Mouse (Mus musculus): ENCODE measurements at regions not wholly inside any gene's neighbourhood (a gene's known extent, or its start where the extent isn't known, plus 50 kb on each side); places are given as distances from the start of the nearest gene placed in this dataset.

DNA sequence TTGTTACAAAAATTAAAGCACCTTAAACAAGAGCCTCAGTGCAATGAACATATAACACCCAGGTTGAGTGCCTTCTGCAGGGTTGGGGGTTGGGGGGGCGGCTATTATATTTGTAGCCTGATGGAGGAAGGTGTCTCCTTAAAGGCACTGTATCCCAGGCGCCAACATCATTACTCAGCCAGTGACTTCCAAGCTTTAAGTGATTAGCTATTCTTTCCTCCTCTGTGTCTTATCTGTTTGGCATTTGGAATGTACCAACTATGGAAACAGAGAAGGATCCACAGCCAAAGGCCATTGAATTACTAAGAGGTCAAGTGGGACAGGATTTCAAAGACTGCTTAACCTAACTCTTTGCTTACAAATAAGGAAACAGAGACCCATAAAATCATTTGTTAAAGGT is 373.9 kb upstream of the Cd180 start:
- Histone ChIP-seq H3K27ac (ENCODE audit: insufficient read depth, low read length) (no peak overlapping the region), H3K4me1 (ENCODE audit: control insufficient read depth, insufficient read depth, low read length) (no peaks in the 10 kb centered on the region), H3K4me3 (replicated peaks; ENCODE audit: insufficient read depth, low read depth, low read length) (no peak overlapping the region), H3K27me3 (ENCODE audit: control insufficient read depth, insufficient read depth, low read length) (no peaks in the 10 kb centered on the region)
- no peak for TF ChIP-seq CTCF (IDR thresholded peaks at IDR 0.05; ENCODE audit: borderline replicate concordance, insufficient read depth, low read depth, low read length)
- no peak for TF ChIP-seq POLR2A (IDR thresholded peaks at IDR 0.05; ENCODE audit: borderline replicate concordance, insufficient read depth, low read length)
- WGBS, result 86% methylated on average over 2 of the region's 2 CpGs
- no peak for DNase-seq

DNA sequence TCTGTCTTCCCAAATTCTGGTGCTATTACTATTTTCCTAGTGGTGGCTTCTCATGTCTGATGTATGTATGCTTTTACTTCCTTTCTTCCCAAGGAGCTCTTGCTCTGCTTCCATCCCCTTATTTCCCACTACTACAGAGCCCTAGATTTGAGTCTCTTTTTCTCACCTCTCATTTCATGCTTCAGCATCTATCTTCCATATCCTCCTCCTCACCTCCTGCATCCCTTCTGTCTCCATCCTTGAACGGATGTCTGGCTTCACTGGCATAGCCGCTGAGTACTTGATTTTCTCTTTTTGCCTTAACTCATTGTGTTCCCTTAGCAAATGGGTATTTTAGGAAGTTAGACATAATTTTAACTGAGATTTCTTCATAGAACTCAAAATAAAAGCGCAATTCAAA is 369.5 kb upstream of the Cd180 start:
- no peak overlapping the region for H3K27ac ChIP-seq (ENCODE audit: insufficient read depth, low read length)
- no peaks in the 10 kb centered on the region for H3K27me3 ChIP-seq (ENCODE audit: control insufficient read depth, insufficient read depth, low read length)
- H3K4me1 ChIP-seq (ENCODE audit: control insufficient read depth, insufficient read depth, low read length), result no peaks in the 10 kb centered on the region
- WGBS, result 87% methylated on average over 3 of the region's 3 CpGs
- TF ChIP-seq POLR2A (IDR thresholded peaks at IDR 0.05; ENCODE audit: borderline replicate concordance, insufficient read depth, low read length) (no peak), CTCF (IDR thresholded peaks at IDR 0.05; ENCODE audit: borderline replicate concordance, insufficient read depth, low read depth, low read length) (no peak)
- DNase-seq, result no peak
- no peak overlapping the region for H3K4me3 ChIP-seq (replicated peaks; ENCODE audit: insufficient read depth, low read depth, low read length)

DNA sequence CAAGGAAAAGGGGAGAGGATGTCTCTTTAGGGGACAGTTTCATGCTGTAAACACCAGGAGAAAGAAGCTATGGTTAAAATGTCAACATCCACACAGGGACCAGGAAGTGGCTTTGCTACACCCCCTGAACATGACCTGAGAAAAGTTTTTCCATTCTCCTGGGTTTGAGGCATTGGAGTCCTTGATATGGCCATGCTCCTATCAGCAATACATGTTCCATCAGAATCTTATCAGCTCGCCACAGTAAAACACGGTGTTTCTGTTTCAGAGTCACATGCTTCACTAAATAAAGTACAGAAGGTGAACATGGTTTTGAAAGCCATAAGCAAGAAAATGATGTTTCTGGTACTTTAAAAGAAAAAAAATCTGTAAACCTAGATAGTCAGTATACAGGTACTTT is 367.4 kb upstream of the Cd180 start:
- WGBS, result 89% methylated on average over 2 of the region's 2 CpGs
- Histone ChIP-seq H3K4me1 (ENCODE audit: control insufficient read depth, insufficient read depth, low read length) (no peaks in the 10 kb centered on the region), H3K4me3 (replicated peaks; ENCODE audit: insufficient read depth, low read depth, low read length) (no peak overlapping the region), H3K27ac (ENCODE audit: insufficient read depth, low read length) (no peak overlapping the region), H3K27me3 (ENCODE audit: control insufficient read depth, insufficient read depth, low read length) (no peaks in the 10 kb centered on the region)
- TF ChIP-seq POLR2A (IDR thresholded peaks at IDR 0.05; ENCODE audit: borderline replicate concordance, insufficient read depth, low read length) (no peak), CTCF (IDR thresholded peaks at IDR 0.05; ENCODE audit: borderline replicate concordance, insufficient read depth, low read depth, low read length) (no peak)
- no peak for DNase-seq

DNA sequence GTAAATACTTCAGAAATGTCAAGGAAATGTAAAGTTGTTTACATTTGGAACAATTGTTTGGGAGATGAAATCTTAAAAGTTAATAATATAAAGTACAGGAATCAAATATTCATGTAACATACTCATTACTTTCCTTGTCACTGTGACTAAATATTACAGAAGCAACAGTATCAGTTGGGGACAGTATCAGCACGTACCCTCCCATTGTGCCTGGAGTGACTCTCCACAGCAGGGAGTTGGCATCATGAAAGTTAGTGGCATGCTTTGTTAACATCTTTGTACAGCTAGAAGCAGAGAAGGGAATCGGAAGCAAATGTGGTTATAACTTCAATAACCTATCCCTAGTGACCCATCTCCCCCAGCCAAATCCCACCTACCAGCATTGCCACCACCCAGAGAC is 366.8 kb upstream of the Cd180 start:
- Histone ChIP-seq H3K27ac (ENCODE audit: insufficient read depth, low read length) (no peak overlapping the region), H3K4me1 (ENCODE audit: control insufficient read depth, insufficient read depth, low read length) (no peaks in the 10 kb centered on the region), H3K27me3 (ENCODE audit: control insufficient read depth, insufficient read depth, low read length) (no peaks in the 10 kb centered on the region), H3K4me3 (replicated peaks; ENCODE audit: insufficient read depth, low read depth, low read length) (no peak overlapping the region)
- DNase-seq, result peak in 1 of 2 experiments; percentile 5
- TF ChIP-seq POLR2A (IDR thresholded peaks at IDR 0.05; ENCODE audit: borderline replicate concordance, insufficient read depth, low read length) (no peak), CTCF (IDR thresholded peaks at IDR 0.05; ENCODE audit: borderline replicate concordance, insufficient read depth, low read depth, low read length) (no peak)
- 11% methylated on average over 2 of the region's 2 CpGs for WGBS

DNA sequence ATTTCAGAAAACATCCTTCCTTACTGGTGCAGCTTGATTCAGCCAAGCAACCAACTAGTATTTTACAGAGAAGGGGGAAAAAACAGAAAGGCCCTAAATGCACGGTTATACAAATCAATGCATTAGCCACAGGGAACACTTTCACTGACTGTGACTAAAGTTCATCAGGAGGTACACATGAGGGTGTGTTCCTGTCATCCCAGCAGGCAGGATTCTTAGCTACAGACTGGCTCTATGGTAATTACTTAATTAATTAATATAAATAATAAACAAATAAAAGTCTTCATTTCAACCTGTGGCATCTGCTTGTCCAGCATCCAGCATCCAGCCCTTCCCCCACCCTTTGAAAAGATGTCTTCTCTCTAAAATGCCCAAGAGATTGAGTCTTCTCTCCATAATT is 359.7 kb upstream of the Cd180 start:
- TF ChIP-seq CTCF (IDR thresholded peaks at IDR 0.05; ENCODE audit: borderline replicate concordance, insufficient read depth, low read depth, low read length) (no peak), POLR2A (IDR thresholded peaks at IDR 0.05; ENCODE audit: borderline replicate concordance, insufficient read depth, low read length) (no peak)
- Histone ChIP-seq H3K27ac (ENCODE audit: insufficient read depth, low read length) (no peak overlapping the region), H3K4me1 (ENCODE audit: control insufficient read depth, insufficient read depth, low read length) (no peaks in the 10 kb centered on the region), H3K27me3 (ENCODE audit: control insufficient read depth, insufficient read depth, low read length) (no peaks in the 10 kb centered on the region), H3K4me3 (replicated peaks; ENCODE audit: insufficient read depth, low read depth, low read length) (peak overlapping the region; percentile 28)
- DNase-seq, result peak; percentile 3 to 10
- 54% methylated on average over 1 of the region's 1 CpGs for WGBS

DNA sequence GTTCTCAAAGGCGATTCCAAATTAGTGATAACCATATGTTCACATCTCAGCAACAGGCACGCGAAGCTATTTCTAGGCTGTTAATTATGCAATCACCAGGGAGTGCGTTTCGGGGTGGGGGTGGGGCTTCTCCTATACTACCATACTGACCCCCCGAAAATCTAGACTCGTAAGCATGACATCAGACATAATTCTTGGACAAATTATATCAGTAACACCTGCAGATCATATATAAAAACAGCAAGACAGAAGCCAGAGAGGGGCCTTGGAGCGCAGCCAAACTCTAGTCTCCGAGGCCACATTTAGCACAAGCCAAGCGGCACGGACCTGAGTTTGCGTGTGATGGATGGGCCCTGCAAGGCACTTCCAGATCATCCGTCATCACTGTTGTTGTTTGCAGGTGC is 359.2 kb upstream of the Cd180 start:
- DNase-seq, result peak; percentile 63 to 70
- no peaks in the 10 kb centered on the region for H3K4me1 ChIP-seq (ENCODE audit: control insufficient read depth, insufficient read depth, low read length)
- H3K4me3 ChIP-seq (replicated peaks; ENCODE audit: insufficient read depth, low read depth, low read length), result peak overlapping the region; percentile 28
- no peak for TF ChIP-seq POLR2A (IDR thresholded peaks at IDR 0.05; ENCODE audit: borderline replicate concordance, insufficient read depth, low read length)
- TF ChIP-seq CTCF (IDR thresholded peaks at IDR 0.05; ENCODE audit: borderline replicate concordance, insufficient read depth, low read depth, low read length), result no peak
- H3K27ac ChIP-seq (ENCODE audit: insufficient read depth, low read length), result no peak overlapping the region
- no peaks in the 10 kb centered on the region for H3K27me3 ChIP-seq (ENCODE audit: control insufficient read depth, insufficient read depth, low read length)
- WGBS, result 6% methylated on average over 13 of the region's 13 CpGs

DNA sequence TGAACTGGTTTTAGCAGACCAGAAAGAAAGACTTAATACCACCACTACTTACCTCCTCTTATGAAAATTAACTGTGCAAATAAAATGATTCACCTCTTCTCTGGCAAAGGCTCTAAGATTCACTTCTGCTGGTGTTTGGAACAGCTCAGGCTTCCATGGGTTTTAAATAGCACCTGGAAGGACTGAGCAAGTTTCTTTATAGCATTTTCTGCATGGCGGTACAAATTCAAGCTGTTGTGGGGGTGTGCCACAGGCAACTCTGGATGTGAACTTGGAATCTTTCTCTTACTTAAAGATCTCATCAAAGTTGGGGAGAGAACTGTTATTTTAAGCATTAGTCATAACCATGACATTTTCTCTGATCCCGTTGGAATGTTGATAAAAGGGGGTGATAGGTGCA is 350.1 kb upstream of the Cd180 start:
- H3K4me3 ChIP-seq (replicated peaks; ENCODE audit: insufficient read depth, low read depth, low read length), result no peak overlapping the region
- no peak for DNase-seq
- no peaks in the 10 kb centered on the region for H3K27me3 ChIP-seq (ENCODE audit: control insufficient read depth, insufficient read depth, low read length)
- H3K27ac ChIP-seq (ENCODE audit: insufficient read depth, low read length), result no peak overlapping the region
- 95% methylated on average over 2 of the region's 2 CpGs for WGBS
- no peaks in the 10 kb centered on the region for H3K4me1 ChIP-seq (ENCODE audit: control insufficient read depth, insufficient read depth, low read length)
- TF ChIP-seq CTCF (IDR thresholded peaks at IDR 0.05; ENCODE audit: borderline replicate concordance, insufficient read depth, low read depth, low read length) (no peak), POLR2A (IDR thresholded peaks at IDR 0.05; ENCODE audit: borderline replicate concordance, insufficient read depth, low read length) (no peak)

DNA sequence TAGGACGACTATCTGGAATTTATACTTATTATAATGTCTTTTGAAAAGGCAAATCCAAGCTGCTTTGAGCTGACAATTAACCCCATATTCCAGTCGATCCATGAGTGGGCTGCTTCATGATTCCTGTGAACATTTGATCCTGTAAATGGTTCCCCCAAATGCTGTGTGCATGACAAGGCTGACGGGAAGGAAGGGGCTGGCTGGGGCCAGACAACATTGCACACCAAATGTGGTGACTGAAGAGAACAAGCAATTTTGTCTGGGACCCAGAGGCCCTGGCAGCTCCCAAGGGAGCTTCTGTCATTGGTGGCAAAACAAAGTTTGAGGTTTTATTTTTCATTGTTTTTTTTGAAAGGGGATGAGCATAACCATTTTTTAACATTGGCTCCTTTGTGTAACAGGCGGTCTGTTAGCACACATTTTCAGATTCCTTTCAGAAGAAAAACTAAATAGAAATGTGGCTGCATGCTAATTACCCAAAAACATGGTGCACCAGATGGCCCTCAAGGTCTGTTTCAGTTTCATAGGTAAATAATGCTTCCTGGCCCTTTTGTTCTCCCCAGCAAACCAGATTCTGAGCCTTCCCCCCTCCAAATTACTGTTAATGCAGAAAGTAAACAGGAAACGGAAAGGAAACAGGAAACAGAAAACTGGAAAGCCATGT is 348.6 kb upstream of the Cd180 start:
- H3K27ac ChIP-seq (ENCODE audit: insufficient read depth, low read length), result no peak overlapping the region
- H3K4me1 ChIP-seq (ENCODE audit: control insufficient read depth, insufficient read depth, low read length), result no peaks in the 10 kb centered on the region
- TF ChIP-seq POLR2A (IDR thresholded peaks at IDR 0.05; ENCODE audit: borderline replicate concordance, insufficient read depth, low read length) (no peak), CTCF (IDR thresholded peaks at IDR 0.05; ENCODE audit: borderline replicate concordance, insufficient read depth, low read depth, low read length) (no peak)
- 66% methylated on average over 5 of the region's 5 CpGs for WGBS
- H3K27me3 ChIP-seq (ENCODE audit: control insufficient read depth, insufficient read depth, low read length), result no peaks in the 10 kb centered on the region
- H3K4me3 ChIP-seq (replicated peaks; ENCODE audit: insufficient read depth, low read depth, low read length), result no peak overlapping the region
- DNase-seq, result no peak

All from cerebellum, adult 2 months (tissue).